Mouse (Mus musculus): ENCODE results near the gene Spaca9. TPM values are rescaled to one million over a fixed set of nuclear protein-coding genes. Genes with fewer than 3 reads are reported as not detected.

The Spaca9 gene
- polyA plus RNA-seq (2012; rRNA removed) (1.3 and 2.2 TPM in 2 replicates), polyA plus RNA-seq (2014; fragmentation: Nextera tagmentation; extraction: Ambion mirVana) (2.0 and 2.5 TPM in 2 replicates)

GRCm38 (mm10) chr2:28699361-28700335, at the start of gene Spaca9, which contains the start of gene Ak8:
Spaca9 (minus strand) TSS chr2:28699727.
Ak8 (plus strand) TSS chr2:28700164.
- WGBS (ENCODE audit: insufficient replicate concordance) = 1% methylated on average over 53 of the region's 53 CpGs
- Histone ChIP-seq H3K4me3 (ENCODE audit: insufficient read depth in 1 of 2, low read depth in 2 of 2, low read length in 2 of 2) (peak within 1 kb of the TSS; percentile 60 to 79), H3K4me1 (replicated peaks; ENCODE audit: control insufficient read depth in 2 of 2, insufficient read depth in 2 of 2, low read length in 1 of 2) (peaks cover 23 to 31% of the 10 kb centered on the region in 2 experiments), H3K9me3 (ENCODE audit: control insufficient read depth, low read length) (no peaks in the 10 kb centered on the region), H3K27me3 (ENCODE audit: control insufficient read depth, insufficient read depth, low read length) (no peaks in the 10 kb centered on the region; the same call in 1 of the 2 replicates), H3K4me2 (ENCODE audit: low read depth) (peak within 1 kb of the TSS; percentile 76), H3K9ac (replicated peaks) (peak within 1 kb of the TSS; percentile 48), H3K27ac (no peak within 1 kb of the TSS), H3K36me3 (replicated peaks; ENCODE audit: control insufficient read depth, insufficient read depth, low read depth) (no peaks in the 10 kb centered on the region)
- TF ChIP-seq EP300 (IDR thresholded peaks at IDR 0.05; ENCODE audit: low read depth) (no peak), CTCF (IDR thresholded peaks at IDR 0.05; ENCODE audit: low read depth) (no peak)
- ATAC-seq (ENCODE audit: insufficient read depth) (peak; percentile 17; the same call in 1 of the 2 replicates), DNase-seq (ENCODE audit: low read depth in 3 of 3, low spot score in 3 of 3) (peak in 1 of 3 experiments; percentile 27)

GRCm38 (mm10) chr2:28747705-28748104, 48.2 kb upstream of the Spaca9 start:
- Histone ChIP-seq H3K9ac (replicated peaks) (no peak overlapping the region), H3K27me3 (ENCODE audit: control insufficient read depth, insufficient read depth, low read length) (peaks cover 17% of the 10 kb centered on the region), H3K4me2 (ENCODE audit: low read depth) (no peak overlapping the region), H3K9me3 (ENCODE audit: control insufficient read depth, low read length) (no peaks in the 10 kb centered on the region), H3K27ac (no peak overlapping the region), H3K4me3 (ENCODE audit: insufficient read depth in 1 of 2, low read depth in 2 of 2, low read length in 2 of 2) (no peak overlapping the region), H3K36me3 (replicated peaks; ENCODE audit: control insufficient read depth, insufficient read depth, low read depth) (no peaks in the 10 kb centered on the region), H3K4me1 (replicated peaks; ENCODE audit: control insufficient read depth in 2 of 2, insufficient read depth in 2 of 2, low read length in 1 of 2) (no peaks in the 10 kb centered on the region)
- DNase-seq (ENCODE audit: low read depth in 3 of 3, low spot score in 3 of 3) = no peak
- ATAC-seq (ENCODE audit: insufficient read depth) = no peak
- TF ChIP-seq CTCF (IDR thresholded peaks at IDR 0.05; ENCODE audit: low read depth) (no peak), EP300 (IDR thresholded peaks at IDR 0.05; ENCODE audit: low read depth) (no peak)
- 59% methylated on average over 2 of the region's 2 CpGs for WGBS (ENCODE audit: insufficient replicate concordance)

GRCm38 (mm10) chr2:28746682-28747332, 47.3 kb upstream of the Spaca9 start:
- no peak for ATAC-seq (ENCODE audit: insufficient read depth)
- Histone ChIP-seq H3K9me3 (ENCODE audit: control insufficient read depth, low read length) (no peaks in the 10 kb centered on the region), H3K4me1 (replicated peaks; ENCODE audit: control insufficient read depth in 2 of 2, insufficient read depth in 2 of 2, low read length in 1 of 2) (no peaks in the 10 kb centered on the region), H3K9ac (replicated peaks) (no peak overlapping the region), H3K4me3 (ENCODE audit: insufficient read depth in 1 of 2, low read depth in 2 of 2, low read length in 2 of 2) (no peak overlapping the region), H3K36me3 (replicated peaks; ENCODE audit: control insufficient read depth, insufficient read depth, low read depth) (no peaks in the 10 kb centered on the region), H3K27me3 (ENCODE audit: control insufficient read depth, insufficient read depth, low read length) (peaks cover 15% of the 10 kb centered on the region), H3K4me2 (ENCODE audit: low read depth) (no peak overlapping the region), H3K27ac (no peak overlapping the region)
- WGBS (ENCODE audit: insufficient replicate concordance) = 58% methylated on average over 15 of the region's 15 CpGs
- DNase-seq (ENCODE audit: low read depth in 3 of 3, low spot score in 3 of 3) = no peak
- no peak for TF ChIP-seq CTCF (IDR thresholded peaks at IDR 0.05; ENCODE audit: low read depth)
- TF ChIP-seq EP300 (IDR thresholded peaks at IDR 0.05; ENCODE audit: low read depth) = no peak

- Histone ChIP-seq H3K4me3 (ENCODE audit: insufficient read depth in 1 of 2, low read depth in 2 of 2, low read length in 2 of 2) (no peak overlapping the region), H3K4me2 (ENCODE audit: low read depth) (no peak overlapping the region), H3K4me1 (replicated peaks; ENCODE audit: control insufficient read depth in 2 of 2, insufficient read depth in 2 of 2, low read length in 1 of 2) (no peaks in the 10 kb centered on the region), H3K27ac (no peak overlapping the region), H3K36me3 (replicated peaks; ENCODE audit: control insufficient read depth, insufficient read depth, low read depth) (no peaks in the 10 kb centered on the region), H3K9ac (replicated peaks) (no peak overlapping the region), H3K27me3 (ENCODE audit: control insufficient read depth, insufficient read depth, low read length) (no peaks in the 10 kb centered on the region), H3K9me3 (ENCODE audit: control insufficient read depth, low read length) (no peaks in the 10 kb centered on the region)
- 65% methylated on average over 8 of the region's 8 CpGs for WGBS (ENCODE audit: insufficient replicate concordance)
- DNase-seq (ENCODE audit: low read depth in 3 of 3, low spot score in 3 of 3) (no peak), ATAC-seq (ENCODE audit: insufficient read depth) (no peak)
- TF ChIP-seq CTCF (IDR thresholded peaks at IDR 0.05; ENCODE audit: low read depth) = no peak
- no peak for TF ChIP-seq EP300 (IDR thresholded peaks at IDR 0.05; ENCODE audit: low read depth)
Observed at GRCm38 (mm10) chr2:28742701-28743100, 43.2 kb upstream of the Spaca9 start.

- H3K27ac ChIP-seq = no peak overlapping the region
- no peak overlapping the region for H3K4me2 ChIP-seq (ENCODE audit: low read depth)
- no peak overlapping the region for H3K4me3 ChIP-seq (ENCODE audit: insufficient read depth in 1 of 2, low read depth in 2 of 2, low read length in 2 of 2)
- no peaks in the 10 kb centered on the region for H3K36me3 ChIP-seq (replicated peaks; ENCODE audit: control insufficient read depth, insufficient read depth, low read depth)
- DNase-seq (ENCODE audit: low read depth in 3 of 3, low spot score in 3 of 3) = no peak
- no peaks in the 10 kb centered on the region for H3K27me3 ChIP-seq (ENCODE audit: control insufficient read depth, insufficient read depth, low read length)
- WGBS (ENCODE audit: insufficient replicate concordance) = 61% methylated on average over 5 of the region's 5 CpGs
- no peaks in the 10 kb centered on the region for H3K9me3 ChIP-seq (ENCODE audit: control insufficient read depth, low read length)
- TF ChIP-seq CTCF (IDR thresholded peaks at IDR 0.05; ENCODE audit: low read depth) (no peak), EP300 (IDR thresholded peaks at IDR 0.05; ENCODE audit: low read depth) (no peak)
- no peak for ATAC-seq (ENCODE audit: insufficient read depth)
- H3K4me1 ChIP-seq (replicated peaks; ENCODE audit: control insufficient read depth in 2 of 2, insufficient read depth in 2 of 2, low read length in 1 of 2) = no peaks in the 10 kb centered on the region
- H3K9ac ChIP-seq (replicated peaks) = no peak overlapping the region
Observed at GRCm38 (mm10) chr2:28740159-28740558, 40.6 kb upstream of the Spaca9 start.
